Mouse (Mus musculus) lung, postnatal 14 days (tissue): Measurements from ENCODE around the gene Hist2h3b.
A peak's percentile ranks its signal among the peaks of the same experiment; 100 is the strongest.
"Not testable (repeated sequence)": the region's sequence is repeated elsewhere in the genome, so short reads cannot be mapped to it uniquely, and the experiment has no call there.

Experiments
- DNase-seq: peaks from one replicate; pipeline ENCODE4 v3.0.0; 2021

Gene Hist2h3b

DNA sequence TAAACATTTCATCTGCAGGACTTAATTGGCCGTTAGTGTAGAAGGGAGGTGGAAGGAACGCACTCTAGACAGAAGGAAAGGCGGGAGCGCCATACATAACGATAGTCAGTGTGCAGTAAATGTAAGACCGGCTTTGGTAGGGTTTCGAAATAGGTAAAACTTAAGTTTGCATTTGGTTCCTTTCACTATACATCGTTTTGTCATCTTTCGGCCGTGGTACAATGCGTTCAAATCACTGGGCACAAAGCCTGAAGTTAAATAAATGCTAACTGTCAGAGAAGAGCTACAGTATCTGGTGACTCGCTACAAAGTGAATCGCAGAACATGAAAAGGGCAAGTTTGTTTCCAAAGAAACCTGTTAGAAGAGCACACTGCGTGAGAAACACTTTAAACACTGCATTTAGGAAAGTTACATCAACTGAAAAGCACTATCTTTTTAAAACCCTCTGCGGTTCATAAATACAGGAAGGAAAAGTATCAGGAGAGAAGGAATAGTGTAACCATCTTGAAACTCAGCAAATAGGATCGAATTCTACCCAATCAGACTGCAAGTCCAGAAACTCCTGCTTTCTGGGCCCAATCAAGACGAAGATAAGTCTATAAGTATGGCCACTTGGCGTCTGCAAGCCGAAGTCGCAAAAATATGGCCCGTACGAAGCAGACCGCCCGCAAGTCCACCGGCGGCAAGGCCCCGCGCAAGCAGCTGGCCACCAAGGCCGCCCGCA lies at the start of gene Hist2h3b:
TSS of gene Hist2h3b (plus strand) at position 604 of the 725 bp plus-strand sequence.
- DNase-seq = peak; percentile 78

DNA sequence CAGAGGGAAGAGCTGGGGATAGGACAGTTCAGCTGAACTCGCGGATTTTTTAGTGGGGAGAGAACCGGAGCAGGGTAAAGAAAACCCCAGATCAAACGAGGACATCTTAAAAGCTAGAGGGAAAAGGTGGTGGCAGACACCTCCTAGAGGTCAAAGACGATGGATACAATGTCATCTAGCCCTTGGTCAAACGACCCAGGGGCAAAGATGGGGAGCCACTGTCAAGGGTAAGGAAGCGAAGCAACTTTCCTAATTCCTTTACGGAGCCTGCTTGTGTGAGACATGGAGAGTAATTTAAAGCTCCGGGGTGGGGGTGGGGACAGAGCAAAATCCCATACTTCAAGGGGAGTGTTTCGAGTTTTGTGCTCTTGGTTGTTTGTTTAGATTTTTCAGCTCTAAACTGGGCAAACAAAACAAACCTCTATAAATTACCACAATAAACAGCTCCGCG lies 49.2 kb upstream of the Hist2h3b start:
- peak; percentile 17 for DNase-seq

GRCm38 (mm10) chr3:96219661-96220130 lies 48.8 kb upstream of the Hist2h3b start, which contains the start of the genes Bola1 and Hist2h2ab:
TSS of gene Bola1 (minus strand) at chr3:96219709.
TSS of gene Hist2h2ab (plus strand) at chr3:96219865.
- peak; percentile 69 for DNase-seq

GRCm38 (mm10) chr3:96220131-96220764 lies 48.2 kb upstream of the Hist2h3b start:
- DNase-seq = not testable (repeated sequence)

GRCm38 (mm10) chr3:96220765-96221639 lies 47.5 kb upstream of the Hist2h3b start, which contains the start of the genes Hist2h2ac and Hist2h2be:
TSS of gene Hist2h2ac (minus strand) at chr3:96220880.
TSS of gene Hist2h2be (plus strand) at chr3:96221119.
- peak; percentile 87 for DNase-seq

DNA sequence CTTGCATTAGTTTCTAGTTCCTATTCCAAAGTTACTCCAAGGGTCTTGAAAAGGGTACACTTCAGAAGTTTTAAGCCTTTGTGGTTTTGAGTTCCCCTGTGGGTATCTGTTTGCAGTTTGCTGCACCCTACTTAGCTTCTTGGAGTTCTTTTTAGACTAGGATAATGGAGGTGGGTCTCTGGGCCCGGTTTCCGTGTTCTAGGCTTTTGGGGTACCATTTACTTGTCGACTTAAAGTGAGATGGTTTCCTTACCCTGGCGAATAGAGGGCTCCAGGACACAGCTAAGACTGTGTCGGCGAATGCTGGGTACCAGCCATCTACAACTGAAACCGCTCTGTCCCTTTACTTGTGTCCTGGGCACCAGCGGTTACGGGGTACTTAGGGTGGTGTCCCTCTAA lies 46.8 kb upstream of the Hist2h3b start:
- no peak for DNase-seq

DNA sequence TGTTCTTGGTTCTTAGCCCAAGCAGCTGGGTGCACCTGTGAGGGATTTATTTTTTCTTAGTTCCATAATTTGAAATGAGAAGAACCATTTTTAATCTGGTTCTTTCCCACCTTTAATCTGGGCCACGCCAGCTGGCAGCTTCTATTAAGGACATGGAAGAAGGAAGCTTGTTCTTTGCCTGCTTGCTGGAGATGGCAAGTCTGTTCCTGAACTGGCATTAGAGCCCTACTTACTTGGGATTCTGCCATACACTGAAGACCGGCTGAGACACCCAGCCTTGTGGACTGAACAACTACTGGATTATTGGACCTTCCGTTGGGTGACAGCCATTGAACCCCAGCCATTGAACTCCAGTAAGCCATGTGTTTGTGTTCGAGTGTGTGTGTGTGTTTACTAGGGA lies 45.7 kb upstream of the Hist2h3b start:
- DNase-seq = no peak

GRCm38 (mm10) chr3:96225421-96225820 lies 43.0 kb upstream of the Hist2h3b start:
- no peak for DNase-seq

GRCm38 (mm10) chr3:96226695-96227648 lies 41.5 kb upstream of the Hist2h3b start:
- DNase-seq = no peak

DNA sequence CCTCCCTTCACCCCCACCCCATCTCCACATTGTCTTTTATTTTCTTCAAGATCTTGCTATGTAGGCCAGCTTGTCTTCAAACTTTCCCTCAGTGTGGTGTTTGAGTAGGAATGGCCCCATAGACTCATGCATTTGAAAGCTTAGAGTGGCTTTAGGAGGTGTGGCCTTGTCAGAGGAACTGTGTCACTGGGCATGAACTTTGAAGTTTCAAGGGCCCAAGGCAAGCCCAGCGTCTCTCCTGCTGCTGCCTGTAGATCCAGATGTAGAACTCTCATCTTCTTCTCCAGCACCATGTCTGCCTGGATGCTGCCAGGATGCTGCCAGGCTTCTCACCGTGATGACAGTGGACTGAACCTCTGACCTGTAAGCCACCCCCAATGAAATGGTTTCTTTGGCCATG lies 39.6 kb upstream of the Hist2h3b start:
- DNase-seq = no peak

- no peak for DNase-seq
Measured at GRCm38 (mm10) chr3:96230404-96230803, 38.0 kb upstream of the Hist2h3b start.

GRCm38 (mm10) chr3:96230910-96231757 lies 37.3 kb upstream of the Hist2h3b start:
- no peak for DNase-seq

DNA sequence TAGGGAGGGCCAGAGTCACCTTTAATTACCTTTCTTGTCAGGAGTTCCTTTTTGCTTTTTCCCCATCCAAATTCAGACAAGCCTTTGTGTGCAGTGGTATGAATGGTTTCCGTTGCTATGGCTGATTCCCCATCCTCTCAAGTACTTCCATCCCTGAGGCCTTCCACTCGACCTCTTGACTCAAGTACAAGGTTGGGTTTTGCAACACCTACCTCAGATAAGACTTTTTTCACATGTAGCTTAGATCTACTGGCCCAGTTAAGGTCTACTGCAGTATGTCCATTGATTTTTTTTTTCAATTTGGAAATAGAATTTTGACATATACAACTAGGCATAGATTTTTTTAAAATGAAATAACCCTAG lies 36.7 kb upstream of the Hist2h3b start:
- peak; percentile 18 for DNase-seq

DNA sequence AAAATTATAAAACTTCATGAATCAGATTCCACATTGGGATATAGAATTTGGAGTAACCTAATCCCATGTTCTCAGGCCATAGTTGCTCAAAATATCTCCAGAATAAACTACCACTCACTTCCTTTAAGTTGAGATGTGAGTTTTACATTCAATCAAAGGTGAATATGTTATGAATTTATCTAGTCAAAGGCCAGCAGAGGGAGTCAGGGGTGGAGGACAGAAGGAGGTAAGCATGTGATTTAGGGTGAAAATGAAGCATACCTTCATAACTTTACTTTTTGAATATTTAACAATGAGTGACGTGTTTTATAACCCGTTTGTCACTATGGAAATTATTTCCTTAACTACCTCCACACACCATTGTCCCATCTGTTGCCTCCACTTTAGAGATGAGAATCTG lies 33.5 kb upstream of the Hist2h3b start:
- DNase-seq = no peak

DNA sequence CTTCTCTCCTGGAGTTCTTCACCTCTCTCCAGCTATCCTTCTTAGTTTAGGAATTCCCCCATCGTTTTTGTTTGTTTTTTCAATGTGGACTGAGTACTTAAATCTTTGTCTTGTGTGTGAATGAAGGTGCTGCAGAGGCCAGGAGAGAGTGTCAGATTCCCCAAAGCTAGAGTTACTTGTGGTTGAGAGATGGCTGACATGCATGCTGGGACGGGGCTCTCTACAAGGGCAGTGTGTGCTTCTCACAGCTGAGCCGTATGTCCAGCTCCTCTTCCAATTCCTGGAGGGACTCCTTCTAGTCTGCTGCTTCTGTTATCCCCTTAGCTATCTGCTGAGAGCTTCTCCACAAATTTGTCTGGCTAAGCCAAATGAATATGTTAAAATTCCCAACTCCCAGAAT lies 32.6 kb upstream of the Hist2h3b start:
- no peak for DNase-seq

DNA sequence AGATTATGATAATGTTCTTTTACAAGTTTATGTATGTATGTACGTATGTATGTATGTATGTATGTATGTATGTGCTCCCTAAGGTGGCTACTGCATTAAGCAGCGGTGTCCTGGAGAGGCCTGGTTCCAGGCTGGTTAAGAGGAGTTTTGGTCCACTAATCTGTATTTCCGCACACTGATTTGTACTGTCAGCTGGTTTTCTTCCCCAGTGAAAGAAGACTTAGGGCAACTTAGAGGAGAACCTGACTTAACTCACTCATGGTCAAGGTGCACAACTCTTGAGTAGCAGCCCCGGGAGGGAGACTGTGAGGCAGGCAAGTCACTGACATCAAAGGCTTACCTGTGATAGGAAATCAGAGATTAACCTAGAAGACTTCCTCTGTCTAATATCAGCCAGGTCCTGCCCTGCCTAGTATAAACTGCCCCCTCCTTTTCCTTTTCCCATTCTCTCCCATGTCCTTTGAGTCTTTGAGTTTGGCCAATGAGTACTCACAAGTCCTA lies 31.6 kb upstream of the Hist2h3b start:
- DNase-seq = no peak

DNA sequence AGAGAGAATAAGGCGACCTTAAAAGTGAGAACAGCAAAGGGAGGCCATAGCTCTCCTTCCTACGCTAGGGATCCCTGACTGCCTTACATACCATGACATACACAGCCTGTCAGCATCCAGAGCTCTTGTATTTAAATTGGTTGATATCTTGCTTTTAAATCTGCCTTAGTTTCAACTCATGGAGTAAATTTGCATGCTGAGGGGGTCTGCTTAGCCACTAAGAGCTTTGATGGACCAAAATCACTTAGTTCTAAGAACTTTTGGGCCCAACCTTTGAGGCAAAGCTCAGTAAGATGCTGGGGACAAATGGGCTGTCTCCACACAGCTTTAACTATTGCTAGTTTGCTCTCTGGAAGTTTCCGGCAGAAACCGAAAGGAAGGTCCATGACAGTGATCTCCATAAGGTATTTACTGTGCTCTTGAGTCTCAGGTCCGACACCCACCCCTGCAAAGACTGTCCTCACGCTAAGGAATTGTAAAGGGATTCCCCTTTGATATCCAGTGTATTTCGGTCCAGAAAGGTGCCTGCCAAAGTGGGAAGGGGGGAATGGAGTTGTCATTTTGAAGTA lies 31.0 kb upstream of the Hist2h3b start:
- DNase-seq = no peak

GRCm38 (mm10) chr3:96237904-96238511 lies 30.4 kb upstream of the Hist2h3b start:
- no peak for DNase-seq

DNA sequence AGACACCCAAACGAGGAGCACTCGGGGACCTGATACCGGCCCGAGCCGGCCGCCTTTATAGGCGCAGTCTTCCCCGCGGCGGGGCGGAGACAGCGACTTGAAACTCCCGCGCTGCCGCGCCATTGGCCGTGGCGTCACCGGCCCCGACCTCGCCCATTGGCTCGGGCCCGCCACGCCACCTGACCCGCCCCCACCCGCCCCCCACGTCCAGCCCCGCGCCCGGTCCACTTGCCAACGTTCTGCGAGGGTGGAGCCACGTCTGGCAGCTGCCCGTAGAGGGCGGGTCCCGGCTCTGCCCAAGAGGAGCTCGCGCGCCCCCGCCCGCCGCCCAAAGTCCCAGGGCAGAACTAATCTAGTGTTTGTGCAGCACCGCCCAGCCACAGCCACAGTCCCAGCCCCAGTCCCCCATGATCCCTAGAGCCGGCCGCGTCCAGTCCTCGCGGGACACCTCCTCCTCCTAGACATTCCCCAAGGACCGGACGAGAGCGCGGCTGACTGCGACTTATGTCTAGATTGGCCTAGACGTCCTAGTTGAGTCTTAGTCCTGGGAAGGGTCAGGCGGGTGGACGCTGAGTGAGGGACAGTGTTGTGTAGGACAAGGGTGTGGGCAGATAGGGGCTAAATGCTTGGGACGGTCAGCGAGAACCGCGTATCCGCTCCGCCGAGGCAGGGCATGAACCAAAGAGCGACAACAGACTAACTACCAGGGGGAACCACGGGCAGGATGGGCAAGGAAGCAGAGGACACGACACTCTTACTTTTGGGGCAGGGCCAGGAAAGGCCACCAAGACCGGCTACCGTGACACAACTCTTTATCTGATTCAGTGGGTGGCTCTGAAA lies 29.3 kb upstream of the Hist2h3b start, which contains the start of gene Hist2h3c2:
TSS of gene Hist2h3c2 (minus strand) at position 174 of the 840 bp plus-strand sequence.
- not testable (repeated sequence) for DNase-seq
